Comparison of ENCODE assay signal across 8 mouse cellular contexts in the genomic region with DNA sequence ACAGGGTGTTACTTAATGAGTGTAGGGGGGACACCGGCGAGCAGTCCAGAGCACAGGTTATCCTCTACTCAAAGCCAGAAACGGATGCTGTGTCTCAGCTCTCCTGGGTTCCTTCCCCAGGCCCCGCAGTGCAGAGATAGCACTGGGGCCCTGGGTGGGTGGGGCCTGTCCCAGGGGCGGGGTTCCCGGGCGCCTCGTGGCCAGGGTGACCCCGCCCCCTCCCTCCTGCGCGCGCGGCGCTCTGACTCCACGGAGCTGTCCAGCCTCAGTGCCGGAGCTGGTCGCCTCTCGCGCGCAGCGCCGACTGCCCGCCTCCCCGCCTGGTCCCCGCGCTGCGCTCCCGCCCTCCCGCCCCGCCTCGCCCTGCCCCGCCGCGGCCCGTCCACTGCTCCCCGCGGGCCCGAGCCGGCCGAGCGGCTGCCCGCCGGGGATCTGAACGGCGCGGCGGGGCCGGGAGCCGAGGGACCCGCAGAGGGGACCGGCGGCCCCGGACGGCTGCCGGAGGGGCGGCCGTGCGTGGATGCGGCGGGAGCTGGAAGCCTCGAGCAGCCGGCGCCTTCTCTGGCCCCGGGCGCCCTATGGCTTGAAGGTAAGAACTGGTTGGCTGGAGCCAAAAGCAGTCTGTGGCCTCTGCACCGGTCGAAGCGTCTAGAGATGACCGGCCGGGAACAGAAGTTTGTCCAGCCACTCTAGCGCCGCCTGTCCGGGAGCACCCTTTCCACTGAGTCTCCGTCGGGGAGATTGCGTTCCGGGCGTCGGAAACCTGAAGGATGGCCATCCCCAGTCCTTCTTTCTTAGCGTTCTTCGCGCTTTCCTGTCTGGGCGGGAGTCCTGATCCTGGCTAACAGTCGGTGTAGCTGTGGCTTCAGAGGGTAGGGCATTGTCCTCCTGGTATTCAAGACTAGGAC. TPM values are rescaled to one million over a fixed set of nuclear protein-coding genes. Genes with fewer than 3 reads are reported as not detected.
A peak's percentile ranks its signal among the peaks of the same experiment; 100 is the strongest.
DNase-seq lines count a peak whose midpoint lies in the region; ATAC-seq and TF ChIP-seq lines count a peak whose summit lies in the region.

A gene (plus strand): TSS at position 492 of the 908 bp plus-strand sequence.

- H3K4me2 ChIP-seq in forebrain, embryonic 15.5 days (replicated peaks), result peak within 1 kb of the TSS; percentile 86
- peak within 1 kb of the TSS; percentile 87 for H3K4me2 ChIP-seq in midbrain, embryonic 13.5 days (replicated peaks)
- peak within 1 kb of the TSS; percentile 40 for H3K4me2 ChIP-seq in stomach, postnatal 0 days (replicated peaks; ENCODE audit: low read depth)

- TF ChIP-seq EP300 in stomach, postnatal 0 days (optimal IDR thresholded peaks at IDR 0.05), result no peak

- H3K4me1 ChIP-seq in forebrain, embryonic 15.5 days, result peaks cover 14% of the 10 kb centered on the region
- peaks cover 17% of the 10 kb centered on the region for H3K4me1 ChIP-seq in midbrain, embryonic 13.5 days (replicated peaks)
- H3K4me1 ChIP-seq in stomach, postnatal 0 days (replicated peaks; ENCODE audit: control insufficient read depth, insufficient read depth), result 0 out of 2 replicates have a peak, but pooled peaks cover 2% of the 10 kb centered on the region

- peak; percentile 77 for ATAC-seq in forebrain, embryonic 15.5 days (replicated peaks)
- ATAC-seq in midbrain, embryonic 13.5 days, result peak; percentile 87
- ATAC-seq in stomach, postnatal 0 days (ENCODE audit: low FRiP score, low TSS enrichment), result peak; percentile 79

- H3K27ac ChIP-seq in layer of hippocampus, adult 2 months, result no peak within 1 kb of the TSS
- no peak within 1 kb of the TSS for H3K27ac ChIP-seq in forebrain, embryonic 15.5 days (replicated peaks)
- H3K27ac ChIP-seq in midbrain, embryonic 13.5 days, result no peak within 1 kb of the TSS
- no peak within 1 kb of the TSS for H3K27ac ChIP-seq in stomach, postnatal 0 days (replicated peaks)

- no peaks in the 10 kb centered on the region for H3K9me3 ChIP-seq in forebrain, embryonic 15.5 days
- no peaks in the 10 kb centered on the region for H3K9me3 ChIP-seq in midbrain, embryonic 13.5 days
- H3K9me3 ChIP-seq in stomach, postnatal 0 days (ENCODE audit: control insufficient read depth, low read length), result no peaks in the 10 kb centered on the region

- no peaks in the 10 kb centered on the region for H3K36me3 ChIP-seq in forebrain, embryonic 15.5 days
- H3K36me3 ChIP-seq in midbrain, embryonic 13.5 days, result no peaks in the 10 kb centered on the region
- H3K36me3 ChIP-seq in stomach, postnatal 0 days (ENCODE audit: control insufficient read depth, insufficient read depth, low read length), result no peaks in the 10 kb centered on the region

- peak within 1 kb of the TSS; percentile 40 for H3K9ac ChIP-seq in forebrain, embryonic 15.5 days (replicated peaks)
- H3K9ac ChIP-seq in midbrain, embryonic 13.5 days (replicated peaks), result peak within 1 kb of the TSS; percentile 58
- H3K9ac ChIP-seq in stomach, postnatal 0 days (ENCODE audit: low read length), result no peak within 1 kb of the TSS

- WGBS in forebrain, embryonic 15.5 days, result under 1% methylated on average over 55 of the region's 84 CpGs
- WGBS in midbrain, embryonic 13.5 days, result 1% methylated on average over 65 of the region's 84 CpGs
- WGBS in stomach, postnatal 0 days, result 2% methylated on average over 78 of the region's 84 CpGs

- peak within 1 kb of the TSS; percentile 32 for H3K4me3 ChIP-seq in layer of hippocampus, adult 2 months
- peak within 1 kb of the TSS; percentile 49 for H3K4me3 ChIP-seq in forebrain, embryonic 15.5 days
- H3K4me3 ChIP-seq in midbrain, embryonic 13.5 days (replicated peaks), result peak within 1 kb of the TSS; percentile 52
- 0 out of 2 replicates have a peak within 1 kb of the TSS, but pooled peaks have one; percentile 6 for H3K4me3 ChIP-seq in stomach, postnatal 0 days (ENCODE audit: low read depth, low read length)

- DNase-seq in layer of hippocampus, adult 2 months (ENCODE audit: low spot score in 2 of 2), result no peak
- DNase-seq in layer of hippocampus, postnatal 14 days (ENCODE audit: low spot score in 2 of 2), result no peak
- peak; percentile 27 for DNase-seq in cerebellum, adult 11-12 months
- peak; percentile 77 to 83 for DNase-seq in kidney, postnatal 4 days
- peak; percentile 71 for DNase-seq in stomach, postnatal 0 days (ENCODE audit: low spot score)
- no peak for DNase-seq in spleen, postnatal 36 days (ENCODE audit: low spot score in 2 of 2)

- H3K27me3 ChIP-seq in forebrain, embryonic 15.5 days, result peaks cover 41% of the 10 kb centered on the region
- peaks cover 53% of the 10 kb centered on the region for H3K27me3 ChIP-seq in midbrain, embryonic 13.5 days
- H3K27me3 ChIP-seq in stomach, postnatal 0 days (ENCODE audit: control insufficient read depth, insufficient read depth, low read length), result peaks cover 3% of the 10 kb centered on the region; the same call in 1 of the 2 replicates

- no peak for TF ChIP-seq CTCF in layer of hippocampus, adult 2 months (conservative IDR thresholded peaks at IDR 0.05)
- no peak for TF ChIP-seq CTCF in stomach, postnatal 0 days (IDR thresholded peaks at IDR 0.05; ENCODE audit: low read depth)

RNA-seq across cellular contexts. Expression of the gene that starts here (rescaled TPM):
- total RNA-seq in layer of hippocampus, adult 2 months (2021), result 1 to 10 TPM; 2.4 to 3.6 TPM
- 1 to 10 TPM; 2.6 to 3.4 TPM for total RNA-seq in layer of hippocampus, postnatal 14 days (2021)
- 3.2 and 3.9 TPM in 2 replicates for polyA plus RNA-seq in forebrain, embryonic 15.5 days (2015; fragmentation: Nextera tagmentation; extraction: Ambion mirVana)
- polyA plus RNA-seq in midbrain, embryonic 13.5 days (2015; fragmentation: Nextera tagmentation; extraction: Ambion mirVana), result 1.9 and 2.4 TPM in 2 replicates
- polyA plus RNA-seq in stomach, postnatal 0 days (2015; fragmentation: Nextera tagmentation; extraction: Ambion mirVana), result 0.05 TPM in 1 of 2 replicates, not detected in the other

Comparison
In these comparisons a context has a peak if more than half of its experiments do, and no peak if none do; other contexts are left out.
1. Peak in DNase-seq, ATAC-seq, H3K4me3 ChIP-seq and H3K4me2 ChIP-seq in stomach, postnatal 0 days; RNA of the gene not detected or under 1 TPM.
2. DNase-seq: peak in cerebellum, adult 11-12 months (single experiment) and kidney, postnatal 4 days (2 of 2); none in layer of hippocampus, adult 2 months (0 of 2), layer of hippocampus, postnatal 14 days (0 of 2) and spleen, postnatal 36 days (0 of 2).
3. Peak in every context shown above with its lines, with median percentiles within 50 percentile points of each other: H3K4me3 ChIP-seq, ATAC-seq and H3K4me2 ChIP-seq.